Mouse (Mus musculus): ENCODE results near the gene Ncoa3.

Ncoa3 gene

GRCm38 (mm10) chr2:166003004-166003403, 10.6 kb downstream of the Ncoa3 start:
- no peak for DNase-seq

GRCm38 (mm10) chr2:166007046-166007445, 14.6 kb downstream of the Ncoa3 start:
- DNase-seq, result no peak

- no peak for DNase-seq
Observed at GRCm38 (mm10) chr2:166008558-166009392, 16.3 kb downstream of the Ncoa3 start.

GRCm38 (mm10) chr2:166009393-166009947, 17.0 kb downstream of the Ncoa3 start:
- no peak for DNase-seq

- DNase-seq, result no peak
Observed at GRCm38 (mm10) chr2:166010321-166010720, 17.9 kb downstream of the Ncoa3 start.

- no peak for DNase-seq
Observed at GRCm38 (mm10) chr2:166011422-166011821, 19.0 kb downstream of the Ncoa3 start.

GRCm38 (mm10) chr2:166012145-166012544, 19.7 kb downstream of the Ncoa3 start:
- DNase-seq, result no peak

- DNase-seq, result no peak
Observed at GRCm38 (mm10) chr2:166018769-166019168, 26.3 kb downstream of the Ncoa3 start.

- no peak for DNase-seq
Observed at GRCm38 (mm10) chr2:166020026-166020425, 27.6 kb downstream of the Ncoa3 start.

GRCm38 (mm10) chr2:166021073-166021610, 28.7 kb downstream of the Ncoa3 start:
- no peak for DNase-seq

GRCm38 (mm10) chr2:166021642-166022041, 29.2 kb downstream of the Ncoa3 start:
- DNase-seq, result no peak

GRCm38 (mm10) chr2:166022327-166022726, 29.9 kb downstream of the Ncoa3 start:
- DNase-seq, result no peak

- DNase-seq, result no peak
Observed at GRCm38 (mm10) chr2:166024079-166024478, 31.6 kb downstream of the Ncoa3 start.

- no peak for DNase-seq
Observed at GRCm38 (mm10) chr2:166024621-166025020, 32.2 kb downstream of the Ncoa3 start.

GRCm38 (mm10) chr2:166025943-166026342, 33.5 kb downstream of the Ncoa3 start:
- no peak for DNase-seq

GRCm38 (mm10) chr2:166027834-166028233, 35.4 kb downstream of the Ncoa3 start:
- DNase-seq, result no peak

GRCm38 (mm10) chr2:166029232-166029631, 36.8 kb downstream of the Ncoa3 start:
- DNase-seq, result no peak

- DNase-seq, result peak; percentile 28
Observed at GRCm38 (mm10) chr2:166030256-166030995, 38.0 kb downstream of the Ncoa3 start.

GRCm38 (mm10) chr2:166031120-166031929, 38.9 kb downstream of the Ncoa3 start:
- DNase-seq, result peak; percentile 47

GRCm38 (mm10) chr2:166032628-166033027, 40.2 kb downstream of the Ncoa3 start:
- DNase-seq, result no peak

- peak; percentile 28 for DNase-seq
Observed at GRCm38 (mm10) chr2:166034967-166035490, 42.6 kb downstream of the Ncoa3 start.

- peak; percentile 89 for DNase-seq
Observed at GRCm38 (mm10) chr2:166035725-166036124, 43.3 kb downstream of the Ncoa3 start.
